Mouse (Mus musculus): Measurements from ENCODE around the gene Clrn3.

DNA sequence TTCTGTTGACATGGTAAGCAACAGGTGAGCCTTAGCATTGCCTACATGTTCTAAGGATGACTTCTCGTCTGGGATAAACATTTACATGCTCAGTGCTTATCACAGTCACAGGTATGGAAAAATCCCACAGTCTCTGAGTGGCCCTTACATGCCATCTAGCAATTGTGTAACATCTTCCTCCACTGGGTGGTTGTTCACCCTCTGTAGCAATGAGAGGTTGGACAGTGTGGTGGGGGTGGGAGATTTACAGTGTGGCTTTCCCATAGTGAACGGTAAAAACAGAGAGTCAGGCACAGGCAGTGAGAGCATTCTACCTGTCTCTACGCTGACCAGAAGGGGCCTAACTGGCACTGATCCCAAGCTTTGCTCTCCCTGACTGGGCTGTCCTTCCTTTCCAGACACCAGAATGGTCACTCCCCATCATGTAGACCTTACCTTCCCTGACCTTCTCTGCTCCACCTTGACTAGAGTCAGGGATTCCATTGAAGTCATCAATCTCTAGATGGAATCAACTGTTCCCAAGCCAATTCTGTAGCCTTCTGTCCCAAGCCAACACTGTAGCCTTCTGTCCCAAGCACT, 1.8 kb downstream of the Clrn3 start:
- TF ChIP-seq SIN3A (IDR thresholded peaks at IDR 0.05; ENCODE audit: low read length): no peak
- no peak for TF ChIP-seq POLR2A (IDR thresholded peaks at IDR 0.05; ENCODE audit: low read depth, low read length)
- TF ChIP-seq RCOR1 (conservative IDR thresholded peaks at IDR 0.05; ENCODE audit: low read depth, low read length): no peak
- TF ChIP-seq RAD21 (IDR thresholded peaks at IDR 0.05; ENCODE audit: low read depth, low read length): no peak
- TF ChIP-seq CTCF (conservative IDR thresholded peaks at IDR 0.05 in 1 of 2, IDR thresholded peaks at IDR 0.05 in 1 of 2; ENCODE audit: low read depth in 2 of 2, low read length in 2 of 2): no peak
- TF ChIP-seq USF1 (IDR thresholded peaks at IDR 0.05; ENCODE audit: low read depth, low read length): no peak
- TF ChIP-seq GABPA (IDR thresholded peaks at IDR 0.05; ENCODE audit: insufficient replicate concordance, low read depth, low read length): no peak
- no peak for TF ChIP-seq CHD1 (IDR thresholded peaks at IDR 0.05; ENCODE audit: low read depth, low read length)
- no peak for TF ChIP-seq E2F4 (IDR thresholded peaks at IDR 0.05; ENCODE audit: insufficient replicate concordance, low read depth, low read length)
- TF ChIP-seq MAX (IDR thresholded peaks at IDR 0.05; ENCODE audit: low read length): no peak
